Mouse (Mus musculus) cerebellum, postnatal 10 days (tissue): Measurements from ENCODE around the gene Cdc42se1.

Source experiments
- DNase-seq, 2 experiments: peaks; one replicate each; pipeline ENCODE4 v3.0.0; 2021; ENCODE audit warnings: mixed read lengths in 2 of 2

The Cdc42se1 gene

DNA sequence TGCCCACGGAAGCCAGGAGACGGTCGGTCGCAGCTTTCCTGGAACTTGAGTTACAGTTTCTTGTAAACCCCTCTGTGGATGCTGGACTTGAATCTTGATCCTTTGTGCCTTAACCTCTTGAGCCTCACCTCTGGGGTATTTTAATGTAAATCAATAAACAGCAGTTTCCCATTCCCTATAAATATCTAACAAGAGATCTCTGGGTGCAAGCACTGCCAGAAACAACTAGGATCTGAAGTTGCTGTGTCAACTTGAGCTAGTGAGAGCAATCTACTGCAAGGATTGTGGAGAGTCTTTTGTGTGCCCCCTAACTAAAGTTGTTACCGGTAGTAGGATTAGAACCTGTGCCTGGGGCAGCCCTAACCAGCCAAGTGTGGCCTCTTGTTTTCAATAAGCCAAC is 56.9 kb downstream of the Cdc42se1 start:
- no peak for DNase-seq
